Mouse (Mus musculus) forebrain, embryonic 13.5 days (tissue): ENCODE data around the gene Ank2. TPM values are rescaled to one million over a fixed set of nuclear protein-coding genes. Genes with fewer than 3 reads are reported as not detected.

Experiments used
- ATAC-seq: fragments of 200-750 bp; cut with Nextera tagmentation; 2 replicates; pipeline ENCODE4 v1.8.0; 2017
- H3K27ac ChIP-seq: fragments of 300-500 bp; sonication (generic); 2 replicates; pipeline ENCODE4 v1.5.1; 2015; ENCODE audit warnings: inconsistent platforms, mild to moderate bottlenecking, moderate library complexity
- H3K27me3 ChIP-seq: fragments of 300-500 bp; sonication (generic); 2 replicates; pipeline ENCODE4 v1.6.1; 2015; ENCODE audit warnings: mild to moderate bottlenecking, inconsistent platforms
- H3K36me3 ChIP-seq: fragments of 300-500 bp; sonication (generic); 2 replicates; pipeline ENCODE4 v1.6.1; 2015; ENCODE audit warnings: mild to moderate bottlenecking, inconsistent platforms; ENCODE audit not compliant: poor library complexity, severe bottlenecking
- H3K4me1 ChIP-seq: fragments of 300-500 bp; sonication (generic); 2 replicates; pipeline ENCODE4 v1.6.1; 2015; ENCODE audit warnings: inconsistent platforms
- H3K4me2 ChIP-seq: fragments of 300-500 bp; sonication (generic); 2 replicates; pipeline ENCODE4 v1.6.1; 2015; ENCODE audit warnings: inconsistent platforms, mild to moderate bottlenecking, moderate library complexity
- H3K4me3 ChIP-seq: fragments of 300-500 bp; sonication (generic); 2 replicates; pipeline ENCODE4 v1.5.1; 2015; ENCODE audit warnings: mild to moderate bottlenecking, inconsistent platforms
- H3K9ac ChIP-seq: fragments of 300-500 bp; sonication (generic); 2 replicates; pipeline ENCODE4 v1.6.1; 2015; ENCODE audit warnings: mild to moderate bottlenecking, inconsistent platforms
- H3K9me3 ChIP-seq: fragments of 300-500 bp; sonication (generic); replicated peaks from 2 replicates; pipeline ENCODE4 v1.6.1; 2016; ENCODE audit warnings: inconsistent platforms
- WGBS: fragments of 180-500 bp; shearing (Covaris S2); methylation state at CpG from one replicate; pipeline ENCODE4 v1.1.7; 2015; 5-methylcytosine and 5-hydroxymethylcytosine counted together
- polyA plus RNA-seq: library from polyadenylated mRNA; unstranded; fragments of >200 nt; fragmentation: Nextera tagmentation; extraction: Ambion mirVana; gene quantifications from 2 replicates; pipeline ENCODE4 v1.2.1, GENCODE M21; 2015

Ank2 gene
- polyA plus RNA-seq, 1 experiment from 2014 or later, result 125 TPM

GRCm38 (mm10) chr3:126965767-126966166 lies 533.4 kb downstream of the Ank2 start:
- Histone ChIP-seq H3K36me3 (peaks cover 53% of the 10 kb centered on the region), H3K9ac (no peak overlapping the region), H3K4me3 (no peak overlapping the region), H3K9me3 (no peaks in the 10 kb centered on the region), H3K4me2 (no peak overlapping the region), H3K4me1 (no peaks in the 10 kb centered on the region), H3K27ac (no peak overlapping the region), H3K27me3 (no peaks in the 10 kb centered on the region)
- no peak for ATAC-seq
- 57% methylated on average over 2 of the region's 2 CpGs for WGBS

GRCm38 (mm10) chr3:126962326-126962725 lies 536.8 kb downstream of the Ank2 start:
- no peaks in the 10 kb centered on the region for H3K9me3 ChIP-seq
- no peak overlapping the region for H3K27ac ChIP-seq
- ATAC-seq, result no peak
- WGBS, result 95% methylated on average over 8 of the region's 8 CpGs
- H3K36me3 ChIP-seq, result peaks cover 78% of the 10 kb centered on the region
- H3K9ac ChIP-seq, result no peak overlapping the region
- H3K4me3 ChIP-seq, result no peak overlapping the region
- no peaks in the 10 kb centered on the region for H3K4me1 ChIP-seq
- no peaks in the 10 kb centered on the region for H3K27me3 ChIP-seq
- H3K4me2 ChIP-seq, result no peak overlapping the region

- Histone ChIP-seq H3K9ac (no peak overlapping the region), H3K9me3 (no peaks in the 10 kb centered on the region), H3K4me1 (no peaks in the 10 kb centered on the region), H3K27me3 (no peaks in the 10 kb centered on the region), H3K4me2 (no peak overlapping the region), H3K4me3 (no peak overlapping the region), H3K27ac (no peak overlapping the region), H3K36me3 (peaks cover 70% of the 10 kb centered on the region)
- ATAC-seq, result no peak
- WGBS, result 39% methylated on average over 1 of the region's 1 CpGs
Measured at GRCm38 (mm10) chr3:126952698-126953097, 546.5 kb downstream of the Ank2 start.

GRCm38 (mm10) chr3:126946591-126946990 lies 552.6 kb downstream of the Ank2 start:
- H3K4me1 ChIP-seq, result no peaks in the 10 kb centered on the region
- H3K9ac ChIP-seq, result no peak overlapping the region
- no peak overlapping the region for H3K27ac ChIP-seq
- WGBS, result 97% methylated on average over 10 of the region's 10 CpGs
- ATAC-seq, result no peak
- no peak overlapping the region for H3K4me2 ChIP-seq
- peaks cover 89% of the 10 kb centered on the region for H3K36me3 ChIP-seq
- no peaks in the 10 kb centered on the region for H3K27me3 ChIP-seq
- no peaks in the 10 kb centered on the region for H3K9me3 ChIP-seq
- H3K4me3 ChIP-seq, result no peak overlapping the region

GRCm38 (mm10) chr3:126944838-126945237 lies 554.3 kb downstream of the Ank2 start:
- no peak for ATAC-seq
- Histone ChIP-seq H3K27me3 (no peaks in the 10 kb centered on the region), H3K27ac (no peak overlapping the region), H3K9me3 (no peaks in the 10 kb centered on the region), H3K4me2 (no peak overlapping the region), H3K4me3 (no peak overlapping the region), H3K9ac (no peak overlapping the region), H3K4me1 (no peaks in the 10 kb centered on the region), H3K36me3 (peaks cover 93% of the 10 kb centered on the region)
- 81% methylated on average over 4 of the region's 4 CpGs for WGBS

GRCm38 (mm10) chr3:126944081-126944480 lies 555.1 kb downstream of the Ank2 start:
- H3K9me3 ChIP-seq, result no peaks in the 10 kb centered on the region
- no peaks in the 10 kb centered on the region for H3K4me1 ChIP-seq
- H3K4me3 ChIP-seq, result no peak overlapping the region
- no peak for ATAC-seq
- no peaks in the 10 kb centered on the region for H3K27me3 ChIP-seq
- WGBS, result 89% methylated on average over 11 of the region's 11 CpGs
- no peak overlapping the region for H3K4me2 ChIP-seq
- H3K27ac ChIP-seq, result no peak overlapping the region
- H3K36me3 ChIP-seq, result peaks cover 92% of the 10 kb centered on the region
- no peak overlapping the region for H3K9ac ChIP-seq

- H3K4me2 ChIP-seq, result no peak overlapping the region
- no peaks in the 10 kb centered on the region for H3K9me3 ChIP-seq
- ATAC-seq, result no peak
- no peak overlapping the region for H3K9ac ChIP-seq
- H3K27me3 ChIP-seq, result no peaks in the 10 kb centered on the region
- no peak overlapping the region for H3K4me3 ChIP-seq
- peaks cover 83% of the 10 kb centered on the region for H3K36me3 ChIP-seq
- H3K4me1 ChIP-seq, result no peaks in the 10 kb centered on the region
- H3K27ac ChIP-seq, result no peak overlapping the region
- WGBS, result 44% methylated on average over 5 of the region's 5 CpGs
Measured at GRCm38 (mm10) chr3:126940452-126940851, 558.7 kb downstream of the Ank2 start.

GRCm38 (mm10) chr3:126931884-126932506 lies 567.2 kb downstream of the Ank2 start:
- H3K9me3 ChIP-seq, result no peaks in the 10 kb centered on the region
- no peak overlapping the region for H3K4me2 ChIP-seq
- 75% methylated on average over 4 of the region's 4 CpGs for WGBS
- H3K4me3 ChIP-seq, result no peak overlapping the region
- no peaks in the 10 kb centered on the region for H3K27me3 ChIP-seq
- no peak overlapping the region for H3K9ac ChIP-seq
- ATAC-seq, result 0 out of 2 replicates have a peak, but pooled peaks have one; percentile 53
- no peak overlapping the region for H3K27ac ChIP-seq
- H3K4me1 ChIP-seq, result no peaks in the 10 kb centered on the region
- H3K36me3 ChIP-seq, result peaks cover 83% of the 10 kb centered on the region

GRCm38 (mm10) chr3:126923575-126924382 lies 575.4 kb downstream of the Ank2 start:
- no peak for ATAC-seq
- Histone ChIP-seq H3K27ac (no peak overlapping the region), H3K4me3 (no peak overlapping the region), H3K27me3 (no peaks in the 10 kb centered on the region), H3K9ac (no peak overlapping the region), H3K36me3 (peaks cover 48% of the 10 kb centered on the region), H3K4me2 (no peak overlapping the region), H3K4me1 (no peaks in the 10 kb centered on the region), H3K9me3 (no peaks in the 10 kb centered on the region)
- WGBS, result 87% methylated on average over 12 of the region's 12 CpGs

GRCm38 (mm10) chr3:126921941-126922340 lies 577.2 kb downstream of the Ank2 start:
- WGBS, result 75% methylated on average over 3 of the region's 3 CpGs
- Histone ChIP-seq H3K4me1 (no peaks in the 10 kb centered on the region), H3K9ac (no peak overlapping the region), H3K4me2 (no peak overlapping the region), H3K27ac (no peak overlapping the region), H3K27me3 (no peaks in the 10 kb centered on the region), H3K4me3 (no peak overlapping the region), H3K36me3 (peaks cover 34% of the 10 kb centered on the region), H3K9me3 (no peaks in the 10 kb centered on the region)
- ATAC-seq, result no peak

GRCm38 (mm10) chr3:126920296-126920695 lies 578.9 kb downstream of the Ank2 start:
- 87% methylated on average over 3 of the region's 3 CpGs for WGBS
- no peak overlapping the region for H3K4me3 ChIP-seq
- H3K9me3 ChIP-seq, result no peaks in the 10 kb centered on the region
- peaks cover 25% of the 10 kb centered on the region for H3K36me3 ChIP-seq
- H3K27me3 ChIP-seq, result no peaks in the 10 kb centered on the region
- no peak overlapping the region for H3K27ac ChIP-seq
- no peaks in the 10 kb centered on the region for H3K4me1 ChIP-seq
- ATAC-seq, result no peak
- H3K4me2 ChIP-seq, result no peak overlapping the region
- no peak overlapping the region for H3K9ac ChIP-seq

GRCm38 (mm10) chr3:126918805-126919473 lies 580.2 kb downstream of the Ank2 start:
- Histone ChIP-seq H3K4me2 (no peak overlapping the region), H3K4me1 (no peaks in the 10 kb centered on the region), H3K4me3 (no peak overlapping the region), H3K9me3 (no peaks in the 10 kb centered on the region), H3K9ac (no peak overlapping the region), H3K27ac (no peak overlapping the region), H3K27me3 (no peaks in the 10 kb centered on the region), H3K36me3 (peaks cover 20% of the 10 kb centered on the region)
- WGBS, result 83% methylated on average over 10 of the region's 10 CpGs
- ATAC-seq, result peak; percentile 23; the same call in 1 of the 2 replicates
